ENCODE assay signal across 8 mouse cellular contexts in genomic region chr2:118113808-118114524, GRCm38 (mm10). TPM values are rescaled to one million over a fixed set of nuclear protein-coding genes. Genes with fewer than 3 reads are reported as not detected.
A peak's percentile ranks its signal among the peaks of the same experiment; 100 is the strongest.
DNase-seq lines count a peak whose midpoint lies in the region; ATAC-seq lines count a peak whose summit lies in the region.

No protein-coding gene starts in this region.

- H3K4me1 ChIP-seq in heart, embryonic 16.5 days (ENCODE audit: control insufficient read depth, insufficient read depth, low read length) = peaks cover 12% of the 10 kb centered on the region
- H3K4me1 ChIP-seq in neural tube, embryonic 13.5 days (replicated peaks) = peaks cover 38% of the 10 kb centered on the region

- ATAC-seq in heart, embryonic 16.5 days (replicated peaks; ENCODE audit: extremely low read depth, insufficient read depth, low FRiP score) = no peak
- no peak for ATAC-seq in neural tube, embryonic 13.5 days (ENCODE audit: low read depth)

- H3K27me3 ChIP-seq in heart, embryonic 16.5 days (ENCODE audit: control insufficient read depth, insufficient read depth, low read length) = peaks cover 6% of the 10 kb centered on the region
- H3K27me3 ChIP-seq in neural tube, embryonic 13.5 days = peaks cover 29% of the 10 kb centered on the region

- WGBS in heart, embryonic 16.5 days = 47% methylated on average over 8 of the region's 8 CpGs
- 57% methylated on average over 8 of the region's 8 CpGs for WGBS in neural tube, embryonic 13.5 days

- peak; percentile 39 for DNase-seq in gastrocnemius, postnatal 10 days
- DNase-seq in gastrocnemius, adult 8-10 months (ENCODE audit: low spot score in 2 of 2) = no peak
- DNase-seq in NIH3T3 (ENCODE audit: low read depth) = peak; percentile 89
- DNase-seq in kidney, postnatal 4 days = peak; percentile 82 to 87
- DNase-seq in layer of hippocampus, adult 9-11 months = no peak
- DNase-seq in adrenal gland, adult 2 months = no peak

- H3K9me3 ChIP-seq in heart, embryonic 16.5 days (replicated peaks; ENCODE audit: control insufficient read depth, low read length) = no peaks in the 10 kb centered on the region
- H3K9me3 ChIP-seq in neural tube, embryonic 13.5 days = no peaks in the 10 kb centered on the region

- no peak overlapping the region for H3K27ac ChIP-seq in heart, embryonic 16.5 days (ENCODE audit: low read length)
- H3K27ac ChIP-seq in neural tube, embryonic 13.5 days (replicated peaks) = no peak overlapping the region

- no peak overlapping the region for H3K9ac ChIP-seq in heart, embryonic 16.5 days (ENCODE audit: low read length)
- H3K9ac ChIP-seq in neural tube, embryonic 13.5 days = no peak overlapping the region

- H3K4me2 ChIP-seq in heart, embryonic 16.5 days (ENCODE audit: low read depth, low read length) = peak overlapping the region; percentile 82
- H3K4me2 ChIP-seq in neural tube, embryonic 13.5 days = peak overlapping the region; percentile 82

- H3K36me3 ChIP-seq in heart, embryonic 16.5 days (ENCODE audit: control insufficient read depth, insufficient read depth) = 0 out of 2 replicates have a peak, but pooled peaks cover 2% of the 10 kb centered on the region
- no peaks in the 10 kb centered on the region for H3K36me3 ChIP-seq in neural tube, embryonic 13.5 days

- H3K4me3 ChIP-seq in heart, embryonic 16.5 days (ENCODE audit: low read length) = peak overlapping the region; percentile 63
- H3K4me3 ChIP-seq in neural tube, embryonic 13.5 days = 0 out of 2 replicates have a peak overlapping the region, but pooled peaks have one; percentile 47

RNA-seq across cellular contexts. Expression of gene Thbs1, which starts 2.3 kb away (rescaled TPM):
- total RNA-seq in gastrocnemius, postnatal 10 days (2021) = 10 to 100 TPM; 25.1 to 38.4 TPM
- total RNA-seq in gastrocnemius, adult 8-10 months (2022) = 10 to 100 TPM in 2 of 4 experiments, 1 to 10 TPM in 2; 3.0 to 30.0 (median 8.2) TPM
- polyA plus RNA-seq in heart, embryonic 16.5 days (2015; fragmentation: Nextera tagmentation; extraction: Ambion mirVana) = 20.0 and 33.8 TPM in 2 replicates
- polyA plus RNA-seq in neural tube, embryonic 13.5 days (2015; fragmentation: Nextera tagmentation; extraction: Ambion mirVana) = 6.6 and 11.0 TPM in 2 replicates
- total RNA-seq in adrenal gland, adult 2 months (2021) = 10 to 100 TPM; 19.3 to 19.9 TPM
- polyA plus RNA-seq in adrenal gland, adult 2 months (2012; rRNA removed) = 1.8 and 3.2 TPM in 2 replicates

Comparison
In these comparisons a context has a peak if more than half of its experiments do, and no peak if none do; other contexts are left out.
1. DNase-seq: peak in gastrocnemius, postnatal 10 days (single experiment), NIH3T3 (single experiment) and kidney, postnatal 4 days (2 of 2); none in gastrocnemius, adult 8-10 months (0 of 2), layer of hippocampus, adult 9-11 months (single experiment) and adrenal gland, adult 2 months (single experiment).